Mouse (Mus musculus): ENCODE measurements around the gene Pcgf3.
"Not testable (repeated sequence)": the region's sequence is repeated elsewhere in the genome, so short reads cannot be mapped to it uniquely, and the experiment has no call there.

Pcgf3 gene

GRCm38 (mm10) chr5:108469617-108470016, 8.6 kb downstream of the Pcgf3 start:
- in situ Hi-C loops (cut with MboI, MseI) = no loop called here

GRCm38 (mm10) chr5:108473737-108474136, 12.7 kb downstream of the Pcgf3 start:
- in situ Hi-C loops (cut with MboI, MseI) = no loop called here

GRCm38 (mm10) chr5:108475977-108476376, 14.9 kb downstream of the Pcgf3 start:
- in situ Hi-C loops (cut with MboI, MseI) = no loop called here

GRCm38 (mm10) chr5:108483006-108483405, 22.0 kb downstream of the Pcgf3 start:
- in situ Hi-C loops (cut with MboI, MseI) = no loop called here

- in situ Hi-C loops (cut with MboI, MseI) = no loop called here
Measured at GRCm38 (mm10) chr5:108485239-108485638, 24.2 kb downstream of the Pcgf3 start.

GRCm38 (mm10) chr5:108486148-108486547, 25.1 kb downstream of the Pcgf3 start:
- in situ Hi-C loops (cut with MboI, MseI) = not testable (repeated sequence)

GRCm38 (mm10) chr5:108501573-108501972, 40.5 kb downstream of the Pcgf3 start:
- in situ Hi-C loops (cut with MboI, MseI) = no loop called here

- in situ Hi-C loops (cut with MboI, MseI) = no loop called here
Measured at GRCm38 (mm10) chr5:108502286-108502685, 41.3 kb downstream of the Pcgf3 start.

- in situ Hi-C loops (cut with MboI, MseI) = no loop called here
Measured at GRCm38 (mm10) chr5:108515581-108516361, 54.7 kb downstream of the Pcgf3 start.

GRCm38 (mm10) chr5:108516655-108517054, 55.6 kb downstream of the Pcgf3 start:
- in situ Hi-C loops (cut with MboI, MseI) = no loop called here

GRCm38 (mm10) chr5:108518106-108518885, 57.3 kb downstream of the Pcgf3 start:
- in situ Hi-C loops (cut with MboI, MseI) = no loop called here

- in situ Hi-C loops (cut with MboI, MseI) = no loop called here
Measured at GRCm38 (mm10) chr5:108518951-108519350, 57.9 kb downstream of the Pcgf3 start.

- in situ Hi-C loops (cut with MboI, MseI) = no loop called here
Measured at GRCm38 (mm10) chr5:108520153-108520552, 59.1 kb downstream of the Pcgf3 start.

GRCm38 (mm10) chr5:108521016-108521415, 60.0 kb downstream of the Pcgf3 start:
- in situ Hi-C loops (cut with MboI, MseI) = no loop called here

- in situ Hi-C loops (cut with MboI, MseI) = no loop called here
Measured at GRCm38 (mm10) chr5:108521896-108522295, 60.9 kb downstream of the Pcgf3 start.

GRCm38 (mm10) chr5:108522597-108522996, 61.6 kb downstream of the Pcgf3 start:
- in situ Hi-C loops (cut with MboI, MseI) = no loop called here

- in situ Hi-C loops (cut with MboI, MseI) = loop anchor here in 1 of 2 experiments (10.0 kb wide), 1 partner anchor 771 kb away; no protein-coding TSS in a partner anchor
Measured at GRCm38 (mm10) chr5:108534188-108534587, 73.2 kb downstream of the Pcgf3 start.

GRCm38 (mm10) chr5:108543516-108544291, 82.7 kb downstream of the Pcgf3 start:
- in situ Hi-C loops (cut with MboI, MseI) = no loop called here

GRCm38 (mm10) chr5:108547636-108548035, 86.6 kb downstream of the Pcgf3 start:
- in situ Hi-C loops (cut with MboI, MseI) = no loop called here

- in situ Hi-C loops (cut with MboI, MseI) = no loop called here
Measured at GRCm38 (mm10) chr5:108549137-108549488, 88.1 kb downstream of the Pcgf3 start.

GRCm38 (mm10) chr5:108549489-108550206, 88.6 kb downstream of the Pcgf3 start, which contains the start of gene Cplx1:
Gene Cplx1, minus strand, starts transcription at chr5:108550024.
- in situ Hi-C loops (cut with MboI, MseI) = no loop called here

Data from T-helper 17 cell (primary cell).